Mouse (Mus musculus) forebrain, embryonic 16.5 days (tissue): Measurements from ENCODE around the gene Plekha6. TPM values are rescaled to one million over a fixed set of nuclear protein-coding genes. Genes with fewer than 3 reads are reported as not detected.

Experiments
- ATAC-seq: fragments of 200-750 bp; cut with Nextera tagmentation; 2 replicates; pipeline ENCODE4 v1.8.0; 2017; ENCODE audit warnings: mild to moderate bottlenecking, moderate library complexity
- H3K27ac ChIP-seq: fragments of 300-500 bp; sonication (generic); 2 replicates; pipeline ENCODE4 v1.5.1; 2014; ENCODE audit warnings: low read length, control low read depth
- H3K27me3 ChIP-seq: fragments of 300-500 bp; sonication (generic); replicated peaks from 2 replicates; pipeline ENCODE4 v1.6.1; 2014; ENCODE audit warnings: low read length; ENCODE audit not compliant: control insufficient read depth, insufficient read depth
- H3K36me3 ChIP-seq: fragments of 300-500 bp; sonication (generic); 2 replicates; pipeline ENCODE4 v1.6.1; 2014; ENCODE audit not compliant: control insufficient read depth, insufficient read depth
- H3K4me1 ChIP-seq: fragments of 300-500 bp; sonication (generic); replicated peaks from 2 replicates; pipeline ENCODE4 v1.6.1; 2014; ENCODE audit warnings: low read length; ENCODE audit not compliant: control insufficient read depth, insufficient read depth
- H3K4me2 ChIP-seq: fragments of 300-500 bp; sonication (generic); 2 replicates; pipeline ENCODE4 v1.6.1; 2014; ENCODE audit warnings: mild to moderate bottlenecking, low read length, control low read depth
- H3K4me3 ChIP-seq: fragments of 300-500 bp; sonication (generic); replicated peaks from 2 replicates; pipeline ENCODE4 v1.5.1; 2014; ENCODE audit warnings: mild to moderate bottlenecking, low read length, control low read depth
- H3K9ac ChIP-seq: fragments of 300-500 bp; sonication (generic); replicated peaks from 2 replicates; pipeline ENCODE4 v1.6.1; 2014; ENCODE audit warnings: low read depth, low read length, control low read depth
- H3K9me3 ChIP-seq: fragments of 300-500 bp; sonication (generic); 2 replicates; pipeline ENCODE4 v1.6.1; 2016; ENCODE audit warnings: low read length; ENCODE audit not compliant: control insufficient read depth
- WGBS: fragments of 180-500 bp; shearing (Covaris S2); extraction: QIAGEN DNeasy Blood & Tissue Kit; methylation state at CpG from one replicate; pipeline ENCODE4 v1.1.7; 2014; 5-methylcytosine and 5-hydroxymethylcytosine counted together
- polyA plus RNA-seq: library from polyadenylated mRNA; unstranded; fragments of >200 nt; fragmentation: Nextera tagmentation; extraction: Ambion mirVana; gene quantifications from 2 replicates; pipeline ENCODE4 v1.2.1, GENCODE M21; 2015

Plekha6 gene
- polyA plus RNA-seq, 1 experiment from 2014 or later = 11.7 TPM

DNA sequence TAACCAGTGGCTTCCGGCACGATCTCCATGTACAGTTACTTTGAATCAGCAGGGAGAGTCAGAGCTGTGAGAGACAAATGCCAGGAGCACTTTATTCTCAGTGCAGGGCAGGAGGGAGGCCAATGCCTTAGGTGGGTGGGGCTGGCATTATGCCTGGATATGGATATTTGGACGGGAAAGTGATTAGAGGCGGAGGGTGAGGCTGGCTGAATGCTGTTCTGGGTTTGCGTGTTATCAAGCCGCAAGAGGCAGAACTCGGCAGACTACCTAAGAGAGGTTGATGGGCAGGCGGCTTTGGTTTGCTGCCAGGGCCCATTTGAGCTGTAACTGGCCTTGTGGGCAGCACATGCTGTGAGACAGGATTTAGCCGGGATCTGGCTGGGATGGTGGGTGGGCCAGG is 62.9 kb downstream of the Plekha6 start:
- Histone ChIP-seq H3K9me3 (no peaks in the 10 kb centered on the region), H3K27ac (peak overlapping the region; percentile 30; the same call in 1 of the 2 replicates), H3K36me3 (no peaks in the 10 kb centered on the region), H3K27me3 (no peaks in the 10 kb centered on the region), H3K4me3 (no peak overlapping the region), H3K9ac (no peak overlapping the region), H3K4me1 (peaks cover 40% of the 10 kb centered on the region), H3K4me2 (peak overlapping the region; percentile 12; the same call in 1 of the 2 replicates)
- peak; percentile 77 for ATAC-seq
- WGBS = 1% methylated on average over 9 of the region's 9 CpGs

DNA sequence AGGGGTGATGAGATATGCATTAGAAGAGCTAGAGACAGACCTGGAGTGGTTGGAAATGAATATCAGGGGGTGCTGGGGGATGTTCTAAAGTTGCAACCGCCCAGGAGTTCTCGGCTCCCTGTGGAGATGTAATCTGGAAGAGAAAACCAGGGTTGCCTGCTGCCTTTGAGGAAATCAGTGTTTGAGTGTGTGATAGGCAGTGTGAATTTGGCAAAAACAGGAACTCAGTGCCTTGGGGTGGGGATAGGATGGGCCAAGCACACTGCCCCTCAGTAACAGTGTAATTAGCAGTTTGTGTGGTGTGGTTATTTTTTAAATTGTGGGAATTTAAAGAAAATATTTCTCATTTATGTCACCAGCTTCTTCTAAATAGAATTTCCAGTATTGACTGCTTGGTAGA is 63.4 kb downstream of the Plekha6 start:
- H3K27ac ChIP-seq = peak overlapping the region; percentile 30; the same call in 1 of the 2 replicates
- 10% methylated on average over 2 of the region's 2 CpGs for WGBS

DNA sequence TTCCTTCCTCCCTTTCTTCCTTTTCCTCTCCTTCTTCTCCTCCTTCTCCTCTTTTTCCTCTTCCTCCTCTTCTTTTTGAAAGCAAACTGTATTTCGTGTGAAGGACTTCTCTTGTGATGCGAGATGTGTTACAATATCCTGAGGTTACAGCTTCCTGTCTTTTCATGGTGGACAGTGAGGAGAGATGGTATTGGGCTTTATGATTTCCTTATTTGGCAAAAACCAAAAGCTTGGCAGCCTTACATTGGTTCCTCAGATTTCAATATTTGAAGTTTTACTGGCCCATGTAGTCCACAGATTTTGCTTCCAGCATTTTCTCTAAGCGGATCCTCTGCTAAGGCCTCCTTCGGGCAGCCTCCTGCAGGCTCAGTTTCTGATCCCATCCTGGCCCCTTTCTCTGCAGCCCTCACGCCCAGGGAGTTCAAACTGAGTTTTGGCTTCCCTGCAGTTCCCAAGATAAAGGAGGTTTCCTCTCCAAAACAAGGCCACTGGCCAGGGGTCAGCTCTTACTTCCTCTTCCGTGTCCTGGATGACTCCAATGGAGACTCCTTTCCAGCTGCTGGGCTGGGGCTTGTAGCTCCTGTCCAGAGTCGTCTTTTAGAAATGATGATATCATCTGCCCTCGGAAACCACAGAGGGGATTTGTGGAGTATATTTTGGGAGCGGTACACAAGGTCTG is 64.9 kb downstream of the Plekha6 start:
- Histone ChIP-seq H3K27me3 (no peaks in the 10 kb centered on the region), H3K4me2 (no peak overlapping the region), H3K9ac (no peak overlapping the region), H3K27ac (no peak overlapping the region), H3K4me1 (peaks cover 31% of the 10 kb centered on the region), H3K9me3 (no peaks in the 10 kb centered on the region), H3K4me3 (no peak overlapping the region), H3K36me3 (no peaks in the 10 kb centered on the region)
- 60% methylated on average over 9 of the region's 9 CpGs for WGBS
- no peak for ATAC-seq

More for the DNA sequence above, 63.4 kb downstream of the Plekha6 start:
- H3K27me3 ChIP-seq = no peaks in the 10 kb centered on the region
- peaks cover 37% of the 10 kb centered on the region for H3K4me1 ChIP-seq
- no peaks in the 10 kb centered on the region for H3K36me3 ChIP-seq
- ATAC-seq = peak; percentile 66; the same call in 1 of the 2 replicates
- 0 out of 2 replicates have a peak overlapping the region, but pooled peaks have one; percentile 3 for H3K9ac ChIP-seq
- no peaks in the 10 kb centered on the region for H3K9me3 ChIP-seq
- peak overlapping the region; percentile 12; the same call in 1 of the 2 replicates for H3K4me2 ChIP-seq
- H3K4me3 ChIP-seq = no peak overlapping the region

DNA sequence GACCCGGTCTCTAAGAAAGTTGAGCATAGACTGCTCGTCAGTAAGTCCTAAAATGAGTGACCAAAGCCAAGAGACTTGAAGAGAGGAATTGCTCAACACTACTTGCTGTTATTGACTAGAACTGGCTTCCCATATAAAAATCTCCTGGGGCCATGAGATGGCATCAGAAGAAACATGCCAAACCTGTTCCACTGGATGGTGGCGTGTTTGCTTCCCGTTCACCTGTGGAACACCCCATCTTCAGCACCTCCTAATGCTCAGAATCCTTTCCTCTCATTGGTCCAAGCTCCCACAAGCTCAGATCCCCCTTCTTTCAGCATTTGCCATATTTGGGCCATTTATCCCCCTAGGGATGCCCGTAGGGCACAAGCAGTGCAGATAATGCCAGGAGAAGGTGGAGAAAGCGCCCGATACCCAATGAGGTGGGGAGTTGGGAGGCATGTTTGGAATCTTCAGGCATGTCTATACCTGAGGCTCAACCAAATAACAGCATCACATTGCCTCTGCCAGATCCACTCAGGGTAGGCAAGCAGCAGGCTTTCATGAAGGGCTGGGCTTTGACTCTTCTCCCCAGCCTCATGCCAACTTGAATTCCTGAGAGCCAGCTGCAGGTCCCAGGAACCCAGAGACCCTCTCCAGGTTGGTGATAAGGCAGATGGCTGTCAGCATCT is 67.6 kb downstream of the Plekha6 start:
- H3K9ac ChIP-seq = no peak overlapping the region
- H3K36me3 ChIP-seq = no peaks in the 10 kb centered on the region
- no peak overlapping the region for H3K27ac ChIP-seq
- H3K9me3 ChIP-seq = no peaks in the 10 kb centered on the region
- ATAC-seq = no peak
- H3K4me2 ChIP-seq = no peak overlapping the region
- peaks cover 17% of the 10 kb centered on the region for H3K4me1 ChIP-seq
- no peaks in the 10 kb centered on the region for H3K27me3 ChIP-seq
- 94% methylated on average over 7 of the region's 7 CpGs for WGBS
- no peak overlapping the region for H3K4me3 ChIP-seq

DNA sequence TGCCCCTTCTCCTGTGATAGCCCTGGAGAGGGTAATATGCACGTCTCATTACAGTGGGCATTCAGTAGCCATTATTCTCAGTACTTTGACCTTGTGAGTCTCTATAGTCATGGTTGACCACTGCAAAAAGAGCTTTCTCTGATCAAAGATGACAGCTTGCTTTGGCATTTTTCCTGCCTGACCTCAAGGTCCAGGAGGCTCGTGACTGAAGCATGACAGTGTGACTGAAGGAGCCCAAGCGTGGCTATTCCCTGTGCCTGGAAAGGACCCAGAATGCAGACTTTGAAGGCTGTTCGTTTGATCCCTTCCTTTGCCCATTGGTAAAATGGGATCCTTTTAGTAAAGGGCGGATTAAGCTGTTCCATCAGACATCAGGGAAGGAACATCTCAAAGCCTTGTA is 71.9 kb downstream of the Plekha6 start:
- Histone ChIP-seq H3K4me3 (no peak overlapping the region), H3K9ac (no peak overlapping the region), H3K27me3 (no peaks in the 10 kb centered on the region), H3K4me2 (no peak overlapping the region), H3K9me3 (no peaks in the 10 kb centered on the region), H3K4me1 (peaks cover 11% of the 10 kb centered on the region; the same call in 1 of the 2 replicates), H3K36me3 (no peaks in the 10 kb centered on the region), H3K27ac (no peak overlapping the region)
- ATAC-seq = no peak
- WGBS = 57% methylated on average over 5 of the region's 5 CpGs

DNA sequence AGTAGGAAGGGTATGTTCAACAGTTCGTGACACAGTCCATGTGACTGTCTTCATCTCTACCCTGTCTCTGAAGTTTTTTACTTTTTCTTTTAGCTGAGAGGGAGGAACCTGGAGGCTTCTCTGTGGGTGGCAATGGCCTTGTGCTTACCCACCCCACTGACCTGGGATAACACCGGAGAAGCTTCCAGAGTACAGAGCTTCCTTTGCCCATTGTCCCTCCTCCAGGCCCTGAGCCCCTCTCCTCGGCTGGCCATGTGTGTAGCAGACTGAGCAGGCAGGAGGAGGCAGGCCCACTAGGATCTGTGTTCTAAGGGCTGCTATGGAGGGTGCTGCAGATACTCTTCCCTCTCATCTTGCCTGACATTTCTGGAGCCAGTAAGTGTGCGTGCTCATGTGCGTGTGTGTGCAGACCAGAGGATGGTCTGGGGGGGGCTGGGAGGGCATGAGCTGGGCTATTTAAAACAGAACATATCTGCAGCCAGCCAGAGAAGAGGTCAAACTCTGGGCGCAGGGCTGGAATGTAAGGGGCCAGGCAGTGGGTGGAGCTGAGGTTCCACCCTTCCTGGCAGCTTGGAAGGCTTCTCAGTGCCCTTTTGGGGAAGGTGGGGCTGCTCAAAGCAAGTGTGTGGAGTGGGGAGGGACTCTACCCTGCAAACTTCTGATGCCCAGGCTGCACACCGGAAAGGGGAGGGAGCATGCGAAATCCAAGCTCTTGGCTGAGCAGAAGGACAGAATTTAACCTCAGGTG is 72.9 kb downstream of the Plekha6 start:
- no peak for ATAC-seq

DNA sequence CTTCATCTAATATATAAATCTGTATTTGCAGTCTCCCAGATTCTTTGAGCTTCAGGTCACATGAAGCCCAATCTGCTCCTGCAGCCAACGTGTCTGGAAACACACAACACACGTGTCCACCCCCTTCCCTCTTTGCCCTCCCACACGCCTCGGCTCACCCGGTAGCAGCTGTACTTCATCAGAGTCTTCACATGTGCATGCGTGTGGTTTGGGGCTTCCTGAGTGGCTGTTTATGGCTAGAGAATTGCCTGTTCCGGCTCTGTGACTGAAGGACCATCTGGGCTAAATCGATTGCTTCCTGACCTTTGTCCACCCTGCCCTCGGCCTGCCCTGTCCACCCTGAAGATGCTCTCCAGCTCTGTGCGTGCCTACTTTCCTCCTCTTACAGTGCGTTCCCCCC is 73.7 kb downstream of the Plekha6 start:
- H3K4me3 ChIP-seq = no peak overlapping the region
- no peak for ATAC-seq
- H3K9me3 ChIP-seq = no peaks in the 10 kb centered on the region
- no peaks in the 10 kb centered on the region for H3K27me3 ChIP-seq
- H3K27ac ChIP-seq = no peak overlapping the region
- H3K36me3 ChIP-seq = no peaks in the 10 kb centered on the region
- H3K9ac ChIP-seq = no peak overlapping the region
- WGBS = 86% methylated on average over 11 of the region's 11 CpGs
- no peak overlapping the region for H3K4me2 ChIP-seq
- peaks cover 11% of the 10 kb centered on the region; the same call in 1 of the 2 replicates for H3K4me1 ChIP-seq

More for the DNA sequence above, 72.9 kb downstream of the Plekha6 start:
- H3K9me3 ChIP-seq = no peaks in the 10 kb centered on the region
- H3K27ac ChIP-seq = no peak overlapping the region
- H3K4me2 ChIP-seq = no peak overlapping the region
- H3K4me3 ChIP-seq = no peak overlapping the region
- 49% methylated on average over 8 of the region's 8 CpGs for WGBS
- H3K36me3 ChIP-seq = no peaks in the 10 kb centered on the region
- peaks cover 11% of the 10 kb centered on the region; the same call in 1 of the 2 replicates for H3K4me1 ChIP-seq
- no peak overlapping the region for H3K9ac ChIP-seq
- no peaks in the 10 kb centered on the region for H3K27me3 ChIP-seq

DNA sequence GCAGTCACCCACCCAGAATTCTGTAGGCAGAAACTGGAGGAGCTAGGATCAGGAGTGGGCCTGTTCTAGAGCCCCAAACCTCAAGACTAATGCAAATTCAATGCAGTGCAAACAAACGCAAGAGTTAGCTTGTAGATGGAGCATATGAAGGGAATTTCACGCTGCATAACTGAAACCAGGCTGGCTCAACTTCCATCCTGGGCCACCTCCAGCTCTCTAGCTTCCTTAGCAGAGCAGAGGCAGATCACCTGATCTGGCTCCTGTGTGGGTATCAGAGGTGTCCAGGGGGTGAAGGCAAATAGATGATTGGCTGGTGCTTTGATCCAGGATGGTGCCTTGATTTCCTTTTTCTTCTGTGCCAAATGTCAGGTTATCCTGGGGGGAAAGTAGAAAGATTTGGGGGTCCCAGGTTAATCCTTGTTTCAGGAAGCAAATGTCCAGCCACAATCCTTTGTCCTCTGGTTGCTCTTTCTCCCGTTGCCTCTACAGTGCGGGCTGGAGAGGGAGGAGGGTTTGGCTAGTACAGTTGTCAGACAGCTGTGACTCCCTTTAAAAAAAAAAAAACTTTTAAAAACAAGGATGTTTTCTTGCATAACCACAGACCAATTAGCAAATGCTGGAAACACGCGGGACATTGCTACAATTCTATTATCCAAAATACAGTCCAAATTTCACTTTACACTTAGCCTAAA is 75.3 kb downstream of the Plekha6 start:
- no peak overlapping the region for H3K4me2 ChIP-seq
- ATAC-seq = no peak
- H3K4me1 ChIP-seq = peaks cover 9% of the 10 kb centered on the region; the same call in 1 of the 2 replicates
- no peak overlapping the region for H3K27ac ChIP-seq
- no peaks in the 10 kb centered on the region for H3K9me3 ChIP-seq
- no peaks in the 10 kb centered on the region for H3K27me3 ChIP-seq
- no peak overlapping the region for H3K4me3 ChIP-seq
- WGBS = 60% methylated on average over 6 of the region's 6 CpGs
- H3K9ac ChIP-seq = no peak overlapping the region
- no peaks in the 10 kb centered on the region for H3K36me3 ChIP-seq

DNA sequence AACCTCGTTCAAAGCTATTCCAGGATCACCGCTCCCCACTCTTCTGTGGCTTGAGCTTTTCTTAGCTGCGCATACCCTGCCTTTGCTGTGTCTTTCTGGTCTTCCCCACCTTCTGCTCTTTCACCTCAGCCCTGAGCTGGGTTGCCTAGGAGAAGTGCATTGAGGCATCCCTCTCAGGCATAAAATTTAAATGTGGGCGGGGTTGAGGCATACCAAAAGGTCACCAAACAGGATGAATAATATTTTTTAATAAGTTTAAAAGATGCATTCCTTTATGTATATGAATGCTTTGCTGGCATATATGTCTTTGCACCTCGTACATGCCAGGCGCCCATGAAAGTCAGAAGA is 75.8 kb downstream of the Plekha6 start:
- H3K36me3 ChIP-seq = no peaks in the 10 kb centered on the region
- H3K9me3 ChIP-seq = no peaks in the 10 kb centered on the region
- no peak overlapping the region for H3K27ac ChIP-seq
- H3K9ac ChIP-seq = no peak overlapping the region
- WGBS = 76% methylated on average over 6 of the region's 6 CpGs
- H3K27me3 ChIP-seq = no peaks in the 10 kb centered on the region
- no peak overlapping the region for H3K4me2 ChIP-seq
- H3K4me1 ChIP-seq = peaks cover 10% of the 10 kb centered on the region
- no peak overlapping the region for H3K4me3 ChIP-seq
- ATAC-seq = no peak
